Mouse (Mus musculus) lung, embryonic 15.5 days (tissue): ENCODE measurements around the gene Gabbr1. TPM values are rescaled to one million over a fixed set of nuclear protein-coding genes. Genes with fewer than 3 reads are reported as not detected.

Source experiments
- ATAC-seq: fragments of 200-750 bp; cut with Nextera tagmentation; 2 replicates; pipeline ENCODE4 v1.8.0; 2017; ENCODE audit warnings: moderate number of reproducible peaks, borderline replicate concordance; ENCODE audit not compliant: low FRiP score, low TSS enrichment; ENCODE audit errors: extremely low read depth
- H3K27ac ChIP-seq: fragments of 300-500 bp; sonication (generic); 2 replicates; pipeline ENCODE4 v1.5.1; 2015; ENCODE audit warnings: moderate library complexity, mild to moderate bottlenecking, inconsistent platforms
- H3K27me3 ChIP-seq: fragments of 300-500 bp; sonication (generic); 2 replicates; pipeline ENCODE4 v1.6.1; 2015; ENCODE audit warnings: inconsistent platforms
- H3K36me3 ChIP-seq: fragments of 300-500 bp; sonication (generic); 2 replicates; pipeline ENCODE4 v1.6.1; 2015; ENCODE audit warnings: inconsistent platforms
- H3K4me1 ChIP-seq: fragments of 300-500 bp; sonication (generic); 2 replicates; pipeline ENCODE4 v1.6.1; 2015; ENCODE audit warnings: inconsistent platforms
- H3K4me2 ChIP-seq: fragments of 300-500 bp; sonication (generic); 2 replicates; pipeline ENCODE4 v1.6.1; 2015; ENCODE audit warnings: inconsistent platforms, mild to moderate bottlenecking, moderate library complexity
- H3K4me3 ChIP-seq: fragments of 300-500 bp; sonication (generic); 2 replicates; pipeline ENCODE4 v1.5.1; 2015; ENCODE audit warnings: mild to moderate bottlenecking, inconsistent platforms
- H3K9ac ChIP-seq: fragments of 300-500 bp; sonication (generic); 2 replicates; pipeline ENCODE4 v1.6.1; 2015; ENCODE audit warnings: inconsistent platforms
- H3K9me3 ChIP-seq: fragments of 300-500 bp; sonication (generic); 2 replicates; pipeline ENCODE4 v1.6.1; 2016; ENCODE audit warnings: inconsistent platforms
- WGBS: fragments of 180-500 bp; shearing (Covaris S2); methylation state at CpG from one replicate; pipeline ENCODE4 v1.1.7; 2015; 5-methylcytosine and 5-hydroxymethylcytosine counted together
- polyA plus RNA-seq: library from polyadenylated mRNA; unstranded; fragments of >200 nt; fragmentation: Nextera tagmentation; extraction: Ambion mirVana; gene quantifications from 2 replicates; pipeline ENCODE4 v1.2.1, GENCODE M21; 2015

Gabbr1 gene
- polyA plus RNA-seq, 1 experiment from 2014 or later = 9.4 TPM

DNA sequence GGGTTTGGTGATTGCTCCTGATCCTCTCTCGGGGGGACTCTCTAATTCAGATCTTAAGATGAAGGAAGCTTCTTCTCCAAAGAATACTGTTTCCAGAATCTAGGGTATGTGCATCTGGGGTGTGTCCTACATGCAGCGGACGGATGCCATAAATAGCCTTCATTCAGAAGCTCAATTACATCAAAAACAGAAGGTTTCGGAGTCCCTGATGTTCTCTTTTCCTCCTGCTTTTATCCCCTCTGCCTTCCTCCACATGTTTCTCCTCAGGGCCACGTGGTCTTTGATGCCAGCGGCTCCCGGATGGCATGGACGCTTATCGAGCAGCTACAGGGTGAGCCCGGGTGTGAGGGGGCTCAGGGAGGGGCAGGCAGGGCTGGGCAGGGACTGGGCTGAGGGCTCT, 17.3 kb downstream of the Gabbr1 start:
- Histone ChIP-seq H3K36me3 (peaks cover 77% of the 10 kb centered on the region), H3K4me3 (no peak overlapping the region), H3K9ac (no peak overlapping the region), H3K4me2 (no peak overlapping the region), H3K9me3 (no peaks in the 10 kb centered on the region), H3K4me1 (no peaks in the 10 kb centered on the region), H3K27me3 (no peaks in the 10 kb centered on the region), H3K27ac (no peak overlapping the region)
- 78% methylated on average over 10 of the region's 10 CpGs for WGBS
- ATAC-seq = no peak

DNA sequence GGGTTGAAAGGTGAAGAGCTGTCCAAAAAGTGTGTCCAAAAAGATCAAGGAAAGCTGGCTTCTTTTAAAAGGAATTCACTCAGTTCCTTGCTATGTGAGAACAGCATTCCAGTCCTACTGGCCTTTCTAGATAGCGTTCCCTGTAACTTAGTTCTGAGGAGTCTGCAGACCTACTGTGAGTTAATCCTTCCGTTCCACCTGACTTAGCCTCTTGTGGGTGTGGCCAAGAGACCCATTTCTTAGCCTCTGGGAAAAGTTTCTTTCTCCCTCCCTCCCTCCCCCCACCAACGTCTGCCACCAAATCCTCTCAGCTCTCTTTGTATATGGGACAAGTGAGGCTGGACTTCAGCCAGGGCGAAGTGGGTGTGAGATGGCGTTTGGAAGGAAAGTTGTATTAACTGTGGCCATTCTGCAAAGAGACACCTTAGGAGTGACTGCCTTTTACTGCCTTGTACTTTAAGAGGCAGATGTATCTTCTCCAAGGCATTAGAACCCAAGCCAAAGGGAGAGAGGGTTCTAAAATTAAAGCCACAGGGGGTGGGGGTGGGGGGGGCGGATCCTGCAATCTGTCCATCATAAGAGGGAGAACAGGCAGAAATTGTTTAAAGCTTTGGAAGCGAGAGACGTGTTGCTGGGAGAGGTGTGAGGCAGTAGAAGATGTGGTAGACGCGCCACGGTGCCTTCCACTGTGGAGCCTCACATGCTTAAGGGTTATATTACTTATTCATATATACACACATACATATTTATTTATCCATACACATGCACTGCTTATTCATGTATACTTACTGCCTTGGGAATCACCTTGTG, 18.1 kb downstream of the Gabbr1 start:
- no peak overlapping the region for H3K9ac ChIP-seq
- H3K36me3 ChIP-seq = peaks cover 78% of the 10 kb centered on the region
- no peaks in the 10 kb centered on the region for H3K9me3 ChIP-seq
- 69% methylated on average over 11 of the region's 11 CpGs for WGBS
- H3K27ac ChIP-seq = no peak overlapping the region
- H3K27me3 ChIP-seq = no peaks in the 10 kb centered on the region
- no peak for ATAC-seq
- H3K4me2 ChIP-seq = no peak overlapping the region
- H3K4me1 ChIP-seq = no peaks in the 10 kb centered on the region
- H3K4me3 ChIP-seq = no peak overlapping the region

DNA sequence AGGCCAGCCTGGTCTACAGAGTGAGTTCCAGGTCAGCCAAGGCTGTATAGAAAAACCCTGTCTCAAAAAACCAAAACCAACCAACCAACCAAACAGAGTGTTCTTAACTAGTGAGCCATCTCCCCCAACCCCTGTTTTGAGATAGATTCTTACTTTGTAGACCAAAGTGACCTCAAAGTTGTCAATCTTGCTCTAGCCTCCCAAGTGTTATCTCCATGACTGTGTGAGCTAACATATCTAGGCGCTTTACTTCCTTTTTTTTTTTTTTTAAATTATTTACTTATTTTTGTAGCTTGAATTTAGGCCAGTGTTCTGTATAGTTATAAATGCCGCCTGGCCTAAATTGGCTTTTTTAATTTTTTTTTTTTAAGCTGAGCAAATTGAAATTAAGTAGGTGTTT, 20.2 kb downstream of the Gabbr1 start:
- Histone ChIP-seq H3K4me3 (no peak overlapping the region), H3K36me3 (peaks cover 88% of the 10 kb centered on the region), H3K9me3 (no peaks in the 10 kb centered on the region), H3K27ac (no peak overlapping the region), H3K27me3 (no peaks in the 10 kb centered on the region), H3K4me2 (no peak overlapping the region), H3K4me1 (no peaks in the 10 kb centered on the region), H3K9ac (no peak overlapping the region)
- ATAC-seq = no peak
- 95% methylated on average over 2 of the region's 2 CpGs for WGBS

DNA sequence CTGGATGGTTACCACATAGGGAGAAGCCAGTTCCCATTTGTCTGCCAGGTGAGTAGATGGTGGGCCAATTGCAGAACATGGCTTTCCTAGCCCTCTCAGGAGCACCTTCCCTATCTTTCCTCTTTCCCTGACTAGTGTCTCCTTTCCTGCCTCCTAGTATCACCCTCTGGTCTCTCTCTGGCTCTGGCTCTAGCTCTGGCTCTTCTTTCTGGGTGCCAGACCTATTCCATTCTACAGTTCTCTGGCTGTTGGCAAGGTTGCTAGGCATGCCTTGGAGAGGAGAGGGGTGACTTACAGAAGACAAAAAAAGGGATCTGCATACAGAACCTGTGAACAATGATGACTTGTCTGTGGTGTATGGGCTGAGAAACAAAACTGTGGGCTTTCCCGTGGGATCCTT, 22.1 kb downstream of the Gabbr1 start:
- Histone ChIP-seq H3K36me3 (peaks cover 88% of the 10 kb centered on the region), H3K27me3 (no peaks in the 10 kb centered on the region), H3K9ac (no peak overlapping the region), H3K4me2 (no peak overlapping the region), H3K4me1 (no peaks in the 10 kb centered on the region), H3K9me3 (no peaks in the 10 kb centered on the region), H3K27ac (no peak overlapping the region), H3K4me3 (no peak overlapping the region)
- WGBS = 85% methylated on average over 1 of the region's 1 CpGs
- ATAC-seq = no peak

DNA sequence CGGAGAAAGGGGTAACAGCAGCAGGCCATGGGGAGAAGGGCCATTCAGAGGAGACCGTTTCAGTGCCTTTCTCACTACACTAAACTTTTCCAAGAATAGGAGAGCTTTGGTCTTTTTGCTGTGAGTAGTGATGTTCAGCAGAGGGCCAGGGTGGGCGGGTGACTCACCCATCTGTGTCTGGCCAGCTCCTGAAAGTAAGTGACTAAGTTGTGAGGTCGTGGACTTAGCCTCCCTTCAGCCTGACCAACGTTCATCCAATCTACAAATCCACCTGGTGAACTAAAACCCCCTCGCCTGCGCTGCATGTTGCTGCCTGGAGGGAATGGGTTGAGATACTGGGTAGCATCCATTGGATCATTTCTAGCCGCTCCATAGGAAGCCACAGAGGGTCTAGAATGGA, 24.4 kb downstream of the Gabbr1 start:
- Histone ChIP-seq H3K4me3 (no peak overlapping the region), H3K27ac (no peak overlapping the region), H3K9ac (no peak overlapping the region), H3K9me3 (no peaks in the 10 kb centered on the region), H3K4me1 (no peaks in the 10 kb centered on the region), H3K4me2 (no peak overlapping the region), H3K27me3 (no peaks in the 10 kb centered on the region), H3K36me3 (peaks cover 81% of the 10 kb centered on the region)
- ATAC-seq = no peak
- WGBS = 90% methylated on average over 8 of the region's 8 CpGs

DNA sequence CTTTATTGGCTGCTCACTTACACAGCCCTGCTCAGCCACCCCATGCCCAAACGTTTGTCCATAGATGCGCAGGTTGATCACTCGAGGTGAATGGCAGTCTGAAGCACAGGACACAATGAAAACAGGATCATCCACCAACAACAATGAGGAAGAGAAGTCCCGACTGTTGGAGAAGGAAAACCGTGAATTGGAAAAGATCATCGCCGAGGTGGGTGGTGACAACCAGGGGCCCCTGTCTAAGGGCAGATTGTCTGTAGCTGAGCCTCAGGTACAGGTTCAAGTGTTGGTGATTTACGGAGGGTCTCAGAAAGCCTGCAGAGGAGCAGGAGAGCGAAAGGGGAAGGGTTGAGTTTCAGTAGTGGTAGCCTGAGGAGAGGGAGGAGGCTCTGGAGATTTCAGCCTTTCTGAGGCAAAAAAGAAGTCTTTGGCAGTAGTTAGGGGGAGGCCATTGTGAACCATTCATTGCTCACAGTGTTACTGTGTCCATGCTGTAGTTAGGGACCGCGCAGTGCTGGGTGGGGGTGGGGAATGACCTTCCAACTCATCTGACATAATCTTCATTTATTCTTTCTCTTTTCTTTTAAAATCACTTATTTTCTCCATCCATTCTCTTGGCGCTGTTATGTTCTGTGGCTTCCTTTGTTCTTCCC, 26.4 kb downstream of the Gabbr1 start:
- no peak for ATAC-seq
- Histone ChIP-seq H3K4me1 (no peaks in the 10 kb centered on the region), H3K4me2 (no peak overlapping the region), H3K9me3 (no peaks in the 10 kb centered on the region), H3K27ac (no peak overlapping the region), H3K4me3 (no peak overlapping the region), H3K9ac (no peak overlapping the region), H3K27me3 (no peaks in the 10 kb centered on the region), H3K36me3 (peaks cover 78% of the 10 kb centered on the region)
- 88% methylated on average over 12 of the region's 12 CpGs for WGBS

DNA sequence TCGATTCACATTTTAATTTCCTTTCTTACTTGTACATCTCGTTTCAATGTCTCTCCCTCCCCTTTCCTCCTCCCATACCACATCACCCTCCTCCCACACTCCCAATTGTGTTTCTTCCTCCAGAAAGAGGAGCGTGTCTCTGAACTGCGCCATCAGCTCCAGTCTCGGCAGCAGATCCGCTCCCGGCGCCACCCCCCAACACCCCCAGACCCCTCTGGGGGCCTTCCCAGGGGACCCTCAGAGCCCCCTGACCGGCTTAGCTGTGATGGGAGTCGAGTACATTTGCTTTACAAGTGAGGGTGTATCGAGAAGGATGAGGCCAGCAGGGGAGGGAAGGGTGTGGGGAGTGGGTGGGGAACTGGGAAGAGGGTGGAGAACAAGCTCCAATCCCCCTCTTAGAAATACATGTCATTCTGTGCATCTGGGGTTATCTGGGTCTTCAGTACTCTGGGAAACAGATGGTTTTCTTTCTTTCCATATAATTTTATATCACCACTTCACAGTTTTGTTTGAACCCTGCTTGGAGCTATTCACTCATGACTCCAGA, 27.0 kb downstream of the Gabbr1 start:
- no peak for ATAC-seq
- H3K27ac ChIP-seq = no peak overlapping the region
- peaks cover 72% of the 10 kb centered on the region for H3K36me3 ChIP-seq
- no peaks in the 10 kb centered on the region for H3K27me3 ChIP-seq
- no peak overlapping the region for H3K4me2 ChIP-seq
- WGBS = 65% methylated on average over 11 of the region's 11 CpGs
- H3K9ac ChIP-seq = no peak overlapping the region
- no peaks in the 10 kb centered on the region for H3K9me3 ChIP-seq
- H3K4me1 ChIP-seq = no peaks in the 10 kb centered on the region
- H3K4me3 ChIP-seq = no peak overlapping the region

DNA sequence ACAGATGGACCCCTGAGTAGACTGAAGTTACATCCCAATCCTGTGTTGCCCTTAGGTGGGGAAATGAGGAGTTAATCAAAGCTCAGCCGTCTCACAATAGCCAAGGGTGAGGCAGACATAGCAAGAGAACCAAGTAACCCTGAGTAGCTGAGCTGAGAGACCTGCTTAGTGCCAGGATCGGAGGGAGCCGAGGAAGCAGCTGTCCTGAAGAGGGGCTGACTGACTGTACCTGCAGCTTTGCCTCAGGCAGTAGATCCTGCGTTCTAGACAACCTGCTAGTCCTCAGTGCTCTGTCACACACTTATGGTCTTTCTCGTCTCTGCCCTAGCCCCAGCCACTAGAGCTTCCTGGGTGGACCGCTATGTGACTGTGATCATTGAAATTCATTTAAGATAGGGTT, 29.4 kb downstream of the Gabbr1 start:
- no peak overlapping the region for H3K27ac ChIP-seq
- no peaks in the 10 kb centered on the region for H3K9me3 ChIP-seq
- no peaks in the 10 kb centered on the region for H3K27me3 ChIP-seq
- ATAC-seq = no peak
- WGBS = 85% methylated on average over 6 of the region's 6 CpGs
- no peaks in the 10 kb centered on the region for H3K4me1 ChIP-seq
- H3K4me2 ChIP-seq = no peak overlapping the region
- peaks cover 52% of the 10 kb centered on the region for H3K36me3 ChIP-seq
- no peak overlapping the region for H3K9ac ChIP-seq
- H3K4me3 ChIP-seq = no peak overlapping the region

DNA sequence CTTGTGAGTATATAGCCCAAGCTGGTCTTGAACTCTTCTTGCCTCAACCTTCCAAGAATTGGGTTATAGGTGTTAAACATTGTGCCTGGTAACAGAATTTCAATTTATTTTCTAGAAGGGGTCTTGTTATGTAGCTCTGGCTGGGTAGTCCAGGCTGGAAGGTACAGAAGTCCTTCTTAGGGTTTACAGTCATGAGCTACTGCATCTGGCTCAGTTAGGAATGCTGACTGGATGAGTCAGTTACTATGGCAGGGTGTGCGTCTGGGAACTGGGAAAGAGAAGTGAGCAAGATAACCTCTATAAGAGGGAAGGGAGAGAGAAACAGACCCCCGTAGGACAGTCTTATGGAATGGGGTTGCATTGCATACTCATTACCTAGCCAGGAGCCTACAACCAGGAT, 30.0 kb downstream of the Gabbr1 start:
- Histone ChIP-seq H3K9me3 (no peaks in the 10 kb centered on the region), H3K4me3 (no peak overlapping the region), H3K27me3 (no peaks in the 10 kb centered on the region), H3K9ac (no peak overlapping the region), H3K27ac (no peak overlapping the region), H3K4me1 (no peaks in the 10 kb centered on the region), H3K4me2 (no peak overlapping the region), H3K36me3 (peaks cover 46% of the 10 kb centered on the region)
- 88% methylated on average over 2 of the region's 2 CpGs for WGBS
- no peak for ATAC-seq

DNA sequence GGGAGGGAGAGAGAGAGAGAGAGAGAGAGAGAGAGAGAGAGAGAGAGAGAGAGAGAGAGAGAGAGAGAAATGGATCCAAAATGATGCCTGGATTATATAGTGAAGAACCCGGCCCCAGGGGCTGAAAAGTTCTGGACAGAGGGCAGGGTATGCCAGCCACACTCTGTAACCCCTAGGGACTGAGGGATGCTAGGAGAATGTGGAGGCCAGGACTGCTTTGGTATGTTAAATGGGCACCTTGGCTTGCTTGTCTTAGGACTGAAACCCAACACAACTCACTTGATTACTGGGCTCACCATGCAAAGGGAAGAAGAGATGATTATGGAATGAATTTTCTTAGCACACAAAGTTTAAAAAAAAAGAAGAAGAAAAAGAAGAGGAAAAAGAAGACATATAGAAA, 32.4 kb downstream of the Gabbr1 start:
- H3K4me2 ChIP-seq = no peak overlapping the region
- peaks cover 23% of the 10 kb centered on the region for H3K36me3 ChIP-seq
- whole genome bisulfite sequencing = 64% methylated on average over 1 of the region's 1 CpGs
- H3K9me3 ChIP-seq = no peaks in the 10 kb centered on the region
- H3K4me3 ChIP-seq = no peak overlapping the region
- H3K4me1 ChIP-seq = no peaks in the 10 kb centered on the region
- no peaks in the 10 kb centered on the region for H3K27me3 ChIP-seq
- no peak overlapping the region for H3K27ac ChIP-seq
- ATAC-seq = no peak
- no peak overlapping the region for H3K9ac ChIP-seq

DNA sequence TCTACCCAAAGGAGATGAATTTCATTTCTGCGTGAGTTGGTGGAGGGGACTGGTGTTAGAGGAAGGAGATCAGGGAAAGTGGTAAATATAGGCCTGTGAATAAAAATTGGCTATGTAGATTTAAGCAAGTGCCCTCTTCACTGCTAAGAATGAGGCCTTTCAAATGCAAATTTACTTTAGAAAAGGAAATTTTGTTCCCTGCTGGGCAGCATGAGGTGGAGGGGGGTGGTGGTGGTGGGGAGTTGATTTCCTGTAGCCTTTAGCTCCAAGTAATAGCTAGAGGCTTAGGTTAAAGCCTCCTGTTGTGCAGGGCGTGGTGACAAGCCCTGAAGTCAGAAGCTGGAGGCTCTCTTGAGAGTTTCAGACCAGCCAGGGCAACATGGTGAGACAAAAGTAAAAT, 33.2 kb downstream of the Gabbr1 start:
- Histone ChIP-seq H3K9me3 (no peaks in the 10 kb centered on the region), H3K4me3 (no peak overlapping the region), H3K27me3 (no peaks in the 10 kb centered on the region), H3K36me3 (peaks cover 19% of the 10 kb centered on the region), H3K4me1 (no peaks in the 10 kb centered on the region), H3K9ac (no peak overlapping the region), H3K27ac (no peak overlapping the region), H3K4me2 (no peak overlapping the region)
- ATAC-seq = no peak
- 45% methylated on average over 2 of the region's 2 CpGs for WGBS

DNA sequence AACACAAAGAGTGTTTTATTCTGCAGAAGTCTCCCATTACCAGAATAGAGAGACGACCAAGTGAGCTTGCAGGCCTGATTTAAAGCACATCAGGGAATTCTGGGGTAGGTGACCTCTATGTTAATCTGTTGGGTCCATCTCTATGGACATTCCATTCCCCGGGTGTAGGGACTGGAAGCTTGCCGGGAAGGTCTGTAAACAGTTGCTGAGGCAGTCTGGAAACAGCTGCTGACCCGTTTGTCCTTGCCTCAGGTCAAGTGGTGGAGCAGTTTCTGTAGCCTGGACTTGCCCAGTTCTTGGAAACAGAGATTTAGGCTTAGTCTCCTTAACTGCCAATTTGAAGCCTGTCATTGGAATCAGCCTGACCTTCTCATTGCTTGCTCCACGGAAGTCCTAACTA, 34.4 kb downstream of the Gabbr1 start:
- Histone ChIP-seq H3K9ac (no peak overlapping the region), H3K27ac (no peak overlapping the region), H3K9me3 (no peaks in the 10 kb centered on the region), H3K27me3 (no peaks in the 10 kb centered on the region), H3K4me2 (no peak overlapping the region), H3K4me3 (no peak overlapping the region), H3K36me3 (peaks cover 15% of the 10 kb centered on the region), H3K4me1 (no peaks in the 10 kb centered on the region)
- WGBS = 18% methylated on average over 5 of the region's 5 CpGs
- no peak for ATAC-seq
